Mouse (Mus musculus): ENCODE results near the gene Nmbr. TPM values are rescaled to one million over a fixed set of nuclear protein-coding genes. Genes with fewer than 3 reads are reported as not detected.

Nmbr gene
- polyA plus RNA-seq (2014; fragmentation: Illumina TruSeq; extraction: RNeasy Lipid Tissue Mini Kit (QIAGEN cat#74804); ENCODE audit: insufficient read depth, low read depth, low replicate concordance): not detected

GRCm38 (mm10) chr10:14705072-14706066 lies at the start of gene Nmbr, which contains the start of gene Vta1:
Gene Nmbr (plus strand): TSS chr10:14705591.
Gene Vta1 (minus strand): TSS chr10:14705560.

DNA sequence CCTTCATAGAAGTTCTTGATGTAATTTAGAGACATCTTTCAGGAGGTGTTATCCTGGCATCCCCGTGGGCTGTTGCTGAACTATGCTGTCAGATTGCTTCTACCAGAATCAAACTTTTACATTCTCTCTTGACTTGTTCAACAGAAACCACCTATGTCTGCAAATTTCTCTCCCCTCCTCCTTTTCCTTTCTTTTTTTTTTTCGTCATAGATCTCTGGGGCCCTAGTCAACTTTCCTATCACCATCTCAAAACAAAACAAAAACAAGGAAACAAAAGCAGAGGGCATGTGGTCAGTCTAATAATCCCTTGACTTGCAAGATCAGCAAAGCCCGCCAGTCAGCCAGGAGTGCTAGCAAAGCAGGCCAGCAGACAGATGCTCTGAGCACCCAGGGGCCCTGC lies 12.7 kb downstream of the Nmbr start, which contains the start of gene Gje1:
Gene Gje1, minus strand, starts transcription at position 101 of the 400 bp plus-strand sequence.

Other genes starting within 250 kb of the Nmbr start
- gene Adgrg6, start 159.9 kb upstream of the Nmbr start, polyA plus RNA-seq (2014; fragmentation: Illumina TruSeq; extraction: RNeasy Lipid Tissue Mini Kit (QIAGEN cat#74804); ENCODE audit: insufficient read depth, low read depth, low replicate concordance): 12.6 TPM
- gene Vta1, start within 50 bp of the Nmbr start, polyA plus RNA-seq (2014; fragmentation: Illumina TruSeq; extraction: RNeasy Lipid Tissue Mini Kit (QIAGEN cat#74804); ENCODE audit: insufficient read depth, low read depth, low replicate concordance): 38.9 TPM
- gene Gje1, start 12.6 kb downstream of the Nmbr start, polyA plus RNA-seq (2014; fragmentation: Illumina TruSeq; extraction: RNeasy Lipid Tissue Mini Kit (QIAGEN cat#74804); ENCODE audit: insufficient read depth, low read depth, low replicate concordance): not detected

Measured in lung, adult 10 weeks (tissue).